In genomic region chr12:112345797-112346196, GRCm38 (mm10) we compare ENCODE assay signal across 29 mouse cellular contexts.
DNase-seq lines count a peak whose midpoint lies in the region; ATAC-seq and TF ChIP-seq lines count a peak whose summit lies in the region.
"Had no signal": no experiment of that assay in that cellular context is flagged by ENCODE, and none has a peak within 500 bp of the region (broad histone marks: within the 10 kb centered on the region; RNA-seq: fewer than 3 reads in every experiment).

No protein-coding gene starts in this region.

- TF ChIP-seq POLR2A in kidney, adult 2 months (IDR thresholded peaks at IDR 0.05; ENCODE audit: low read depth, low read length) = no peak

- H3K27ac ChIP-seq in forebrain, embryonic 10.5 days = 0 out of 2 replicates have a peak overlapping the region, but pooled peaks have one; percentile 16
- H3K27ac ChIP-seq in forebrain, postnatal 0 days (ENCODE audit: low read depth, low read length) = no peak overlapping the region
- no peak overlapping the region for H3K27ac ChIP-seq in kidney, adult 2 months (ENCODE audit: insufficient read depth, low read depth, low read length)
- H3K27ac ChIP-seq in heart, postnatal 0 days (ENCODE audit: low read depth) = 0 out of 2 replicates have a peak overlapping the region, but pooled peaks have one; percentile 52
- H3K27ac ChIP-seq: embryonic facial prominence, embryonic 10.5 days; embryonic facial prominence, embryonic 15.5 days; hindbrain, embryonic 15.5 days; limb, embryonic 13.5 days; lung, embryonic 15.5 days; neural tube, embryonic 12.5 days; stomach, postnatal 0 days had no signal

- peaks cover 12% of the 10 kb centered on the region for H3K27me3 ChIP-seq in forebrain, embryonic 10.5 days (ENCODE audit: poor library complexity, severe bottlenecking)
- H3K27me3 ChIP-seq in forebrain, postnatal 0 days (ENCODE audit: insufficient read depth, low read length) = no peaks in the 10 kb centered on the region
- H3K27me3 ChIP-seq in kidney, adult 2 months (replicated peaks; ENCODE audit: control insufficient read depth, insufficient read depth, low read length) = no peaks in the 10 kb centered on the region
- H3K27me3 ChIP-seq in heart, postnatal 0 days (ENCODE audit: control insufficient read depth, insufficient read depth, low read length) = no peaks in the 10 kb centered on the region; the same call in 1 of the 2 replicates
- H3K27me3 ChIP-seq: embryonic facial prominence, embryonic 15.5 days; hindbrain, embryonic 15.5 days; lung, embryonic 15.5 days had no signal

- H3K4me2 ChIP-seq in forebrain, postnatal 0 days (ENCODE audit: low read depth) = no peak overlapping the region
- H3K4me2 ChIP-seq in heart, postnatal 0 days (ENCODE audit: low read depth, low read length) = no peak overlapping the region
- H3K4me2 ChIP-seq: embryonic facial prominence, embryonic 15.5 days; hindbrain, embryonic 15.5 days; limb, embryonic 13.5 days; liver, embryonic 11.5 days; lung, embryonic 15.5 days; midbrain, embryonic 11.5 days; neural tube, embryonic 12.5 days had no signal

- H3K4me1 ChIP-seq in forebrain, embryonic 10.5 days = peaks cover 41% of the 10 kb centered on the region
- 0 out of 2 replicates have a peak, but pooled peaks cover 3% of the 10 kb centered on the region for H3K4me1 ChIP-seq in forebrain, postnatal 0 days (ENCODE audit: insufficient read depth)
- no peaks in the 10 kb centered on the region for H3K4me1 ChIP-seq in kidney, adult 2 months (ENCODE audit: control insufficient read depth, insufficient read depth, low read length)
- H3K4me1 ChIP-seq in heart, postnatal 0 days (ENCODE audit: control insufficient read depth, insufficient read depth) = peaks cover 11% of the 10 kb centered on the region

- WGBS in forebrain, embryonic 10.5 days = 81% methylated on average over 5 of the region's 5 CpGs
- WGBS in forebrain, postnatal 0 days = 81% methylated on average over 5 of the region's 5 CpGs
- 47% methylated on average over 5 of the region's 5 CpGs for WGBS in kidney, adult 2 months
- WGBS in heart, postnatal 0 days = 20% methylated on average over 5 of the region's 5 CpGs

- TF ChIP-seq EP300 in heart, postnatal 0 days (IDR thresholded peaks at IDR 0.05; ENCODE audit: low read depth) = peak; percentile 20; the same call in 1 of the 2 replicates

- H3K36me3 ChIP-seq in forebrain, embryonic 10.5 days (replicated peaks) = no peaks in the 10 kb centered on the region
- no peaks in the 10 kb centered on the region for H3K36me3 ChIP-seq in forebrain, postnatal 0 days (ENCODE audit: insufficient read depth)
- no peaks in the 10 kb centered on the region for H3K36me3 ChIP-seq in kidney, adult 2 months (ENCODE audit: control insufficient read depth, insufficient read depth, low read length)
- no peaks in the 10 kb centered on the region for H3K36me3 ChIP-seq in heart, postnatal 0 days (replicated peaks; ENCODE audit: control insufficient read depth, insufficient read depth, low read length)
- H3K36me3 ChIP-seq: embryonic facial prominence, embryonic 10.5 days; embryonic facial prominence, embryonic 15.5 days; hindbrain, embryonic 10.5 days; hindbrain, embryonic 15.5 days; limb, embryonic 13.5 days; lung, embryonic 15.5 days; neural tube, embryonic 12.5 days had no signal

- H3K4me3 ChIP-seq in forebrain, embryonic 10.5 days = no peak overlapping the region
- H3K4me3 ChIP-seq in forebrain, postnatal 0 days (ENCODE audit: low read depth, low read length) = no peak overlapping the region
- H3K4me3 ChIP-seq in kidney, adult 2 months (ENCODE audit: insufficient read depth, low read depth, low read length) = no peak overlapping the region
- no peak overlapping the region for H3K4me3 ChIP-seq in heart, postnatal 0 days (ENCODE audit: low read depth, low read length)
- H3K4me3 ChIP-seq: embryonic facial prominence, embryonic 10.5 days; embryonic facial prominence, embryonic 15.5 days; hindbrain, embryonic 10.5 days; hindbrain, embryonic 15.5 days; limb, embryonic 13.5 days; lung, embryonic 15.5 days; neural tube, embryonic 12.5 days had no signal

- TF ChIP-seq CTCF in forebrain, postnatal 0 days (IDR thresholded peaks at IDR 0.05; ENCODE audit: low read depth) = no peak
- TF ChIP-seq CTCF in kidney, adult 2 months (conservative IDR thresholded peaks at IDR 0.05; ENCODE audit: insufficient read depth, insufficient read length, low read depth, low read length) = no peak
- no peak for TF ChIP-seq CTCF in heart, postnatal 0 days (IDR thresholded peaks at IDR 0.05; ENCODE audit: low read depth)

- no peak for ATAC-seq in forebrain, postnatal 0 days
- ATAC-seq in heart, postnatal 0 days (ENCODE audit: insufficient read depth, low read depth) = peak; percentile 13; the same call in 1 of the 2 replicates
- ATAC-seq: forebrain, embryonic 14.5 days; midbrain, embryonic 16.5 days had no signal

- DNase-seq in forebrain, embryonic 10.5 days (ENCODE audit: extremely low spot score, low spot score) = no peak
- DNase-seq in forebrain, postnatal 0 days = no peak
- DNase-seq in kidney, adult 2 months = peak; percentile 35
- DNase-seq in kidney, postnatal 10 days = no peak
- peak; percentile 26 for DNase-seq in heart, postnatal 0 days (ENCODE audit: low spot score)
- DNase-seq in T-cell, adult 2 months (ENCODE audit: low spot score) = no peak
- DNase-seq in right cerebral cortex, postnatal 4 days = no peak
- DNase-seq in natural killer cell, adult 2 months (ENCODE audit: low spot score in 2 of 2) = no peak
- DNase-seq: adrenal gland, postnatal 36 days; cerebellum, adult 2 months; cerebellum, postnatal 14 days; kidney, adult 18-20 months; kidney, postnatal 4 days; lung, postnatal 36 days; right cerebral cortex, adult 18-20 months; thymus, adult 18-20 months; thymus, postnatal 25 days had no signal

- no peak overlapping the region for H3K9ac ChIP-seq in forebrain, postnatal 0 days
- H3K9ac ChIP-seq in heart, postnatal 0 days (replicated peaks; ENCODE audit: low read depth, low read length) = no peak overlapping the region
- H3K9ac ChIP-seq: embryonic facial prominence, embryonic 15.5 days; hindbrain, embryonic 15.5 days; limb, embryonic 13.5 days; lung, embryonic 15.5 days; neural tube, embryonic 12.5 days had no signal

- 0 out of 2 replicates have a peak, but pooled peaks cover 4% of the 10 kb centered on the region for H3K9me3 ChIP-seq in forebrain, embryonic 10.5 days
- no peaks in the 10 kb centered on the region for H3K9me3 ChIP-seq in forebrain, postnatal 0 days (ENCODE audit: low read length)
- H3K9me3 ChIP-seq in heart, postnatal 0 days (replicated peaks; ENCODE audit: control insufficient read depth, low read length) = no peaks in the 10 kb centered on the region
- H3K9me3 ChIP-seq: embryonic facial prominence, embryonic 15.5 days; hindbrain, embryonic 15.5 days; limb, embryonic 13.5 days; lung, embryonic 15.5 days; neural tube, embryonic 12.5 days had no signal

Comparison
In these comparisons a context has a peak if more than half of its experiments do, and no peak if none do; other contexts are left out.
1. DNase-seq: peak in kidney, adult 2 months (single experiment) and heart, postnatal 0 days (single experiment); none in forebrain, embryonic 10.5 days (single experiment), forebrain, postnatal 0 days (single experiment), kidney, postnatal 10 days (single experiment), T-cell, adult 2 months (single experiment), right cerebral cortex, postnatal 4 days (single experiment) and natural killer cell, adult 2 months (0 of 2).
2. H3K27ac ChIP-seq: peak in forebrain, embryonic 10.5 days (single experiment) and heart, postnatal 0 days (single experiment); none in forebrain, postnatal 0 days (single experiment) and kidney, adult 2 months (single experiment).